Mouse (Mus musculus) T-cell, adult 2 months (primary cell): Measurements from ENCODE around the gene Setdb1.

Experiments
- DNase-seq: peaks from one replicate; pipeline ENCODE4 v3.0.0; 2022; ENCODE audit warnings: low spot score

Gene Setdb1

GRCm38 (mm10) chr3:95319110-95319509 is 37.9 kb downstream of the Setdb1 start:
- DNase-seq: no peak

- no peak for DNase-seq
These were observed 38.5 kb downstream of the Setdb1 start for GRCm38 (mm10) chr3:95318548-95318947.

- DNase-seq: peak; percentile 55
These were observed 39.5 kb downstream of the Setdb1 start for GRCm38 (mm10) chr3:95317414-95318080.

GRCm38 (mm10) chr3:95315844-95316550 is 41.0 kb downstream of the Setdb1 start:
- DNase-seq: no peak

- DNase-seq: peak; percentile 87
These were observed 41.7 kb downstream of the Setdb1 start for GRCm38 (mm10) chr3:95315094-95315843.

- no peak for DNase-seq
These were observed 42.4 kb downstream of the Setdb1 start, which contains the start of gene Cers2 for GRCm38 (mm10) chr3:95314486-95315093. Cers2 (plus strand) TSS chr3:95314791.

- no peak for DNase-seq
These were observed 42.9 kb downstream of the Setdb1 start for GRCm38 (mm10) chr3:95314075-95314474.

GRCm38 (mm10) chr3:95313476-95313875 is 43.5 kb downstream of the Setdb1 start:
- no peak for DNase-seq

- no peak for DNase-seq
These were observed 44.4 kb downstream of the Setdb1 start for GRCm38 (mm10) chr3:95312623-95313022.

- DNase-seq: peak; percentile 48
These were observed 45.8 kb downstream of the Setdb1 start for GRCm38 (mm10) chr3:95310968-95311882.

GRCm38 (mm10) chr3:95310496-95310895 is 46.5 kb downstream of the Setdb1 start:
- no peak for DNase-seq

GRCm38 (mm10) chr3:95307100-95307499 is 49.9 kb downstream of the Setdb1 start, which contains the start of gene Anxa9:
Anxa9 (minus strand) TSS chr3:95307176.
- no peak for DNase-seq

- no peak for DNase-seq
These were observed 50.8 kb downstream of the Setdb1 start for GRCm38 (mm10) chr3:95306244-95306643.

GRCm38 (mm10) chr3:95301204-95301796 is 55.7 kb downstream of the Setdb1 start:
- DNase-seq: no peak

GRCm38 (mm10) chr3:95298018-95298417 is 59.0 kb downstream of the Setdb1 start:
- DNase-seq: no peak

- DNase-seq: peak; percentile 51
These were observed 60.9 kb downstream of the Setdb1 start for GRCm38 (mm10) chr3:95296103-95296469.

- DNase-seq: no peak
These were observed 61.5 kb downstream of the Setdb1 start for GRCm38 (mm10) chr3:95295321-95296102.

GRCm38 (mm10) chr3:95294718-95295117 is 62.3 kb downstream of the Setdb1 start:
- DNase-seq: no peak

- DNase-seq: no peak
These were observed 62.7 kb downstream of the Setdb1 start for GRCm38 (mm10) chr3:95294316-95294715.

GRCm38 (mm10) chr3:95293537-95293936 is 63.5 kb downstream of the Setdb1 start:
- DNase-seq: no peak
